Mouse (Mus musculus): ENCODE measurements around the gene Cd2bp2.

Cd2bp2 gene

GRCm38 (mm10) chr7:127142214-127142613 is 53.6 kb downstream of the Cd2bp2 start:
- DNase-seq (ENCODE audit: low spot score in 2 of 2): no peak

Measured in frontal cortex, postnatal 36 days (tissue).